Mouse (Mus musculus): ENCODE data around the gene Setd1a.

DNA sequence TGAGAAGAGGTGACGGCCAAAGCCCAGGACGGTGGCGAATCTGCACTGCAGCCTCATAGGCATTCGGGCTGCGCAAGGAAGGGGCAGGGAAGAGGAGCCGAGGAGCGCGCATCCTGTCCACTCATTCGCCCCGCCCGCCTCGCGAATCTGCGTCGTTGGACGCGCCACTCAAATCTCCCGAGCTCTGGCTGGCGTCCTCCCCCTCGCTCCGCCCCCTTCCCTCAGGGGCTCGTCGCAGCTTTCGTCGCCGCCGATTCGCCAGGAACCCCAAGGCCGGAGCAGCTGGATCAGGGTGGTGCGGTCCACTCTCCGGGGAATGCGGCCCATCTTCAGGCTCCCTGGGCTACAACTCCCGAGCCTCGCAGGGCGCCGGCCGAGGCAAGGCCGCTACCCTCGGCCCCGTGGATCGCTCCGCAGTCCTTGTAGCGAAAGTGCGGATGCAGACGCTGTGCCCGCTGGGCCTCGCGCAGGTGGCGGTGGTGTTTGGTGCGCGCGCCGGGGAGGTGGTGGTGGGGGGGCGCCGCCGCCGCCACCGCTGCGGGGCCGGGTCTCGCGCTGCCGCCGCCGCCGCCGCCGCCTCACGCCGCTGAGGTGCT is 506 bp downstream of the Setd1a start:
- no peak for TF ChIP-seq CTCF (IDR thresholded peaks at IDR 0.05; ENCODE audit: low read depth)
- TF ChIP-seq EP300 (optimal IDR thresholded peaks at IDR 0.05) = no peak
